Mouse (Mus musculus) myocyte (in vitro differentiated cells): Measurements from ENCODE around the gene Coro1c. TPM values are rescaled to one million over a fixed set of nuclear protein-coding genes. Genes with fewer than 3 reads are reported as not detected.

ENCODE experiments used
- H3K27me3 ChIP-seq: one replicate; pipeline ENCODE4 v1.6.1; 2011; ENCODE audit not compliant: control insufficient read depth, insufficient read depth, insufficient read length
- H3K36me3 ChIP-seq: one replicate; pipeline ENCODE4 v1.6.1; 2011; ENCODE audit not compliant: control insufficient read depth, insufficient read depth
- H3K4me2 ChIP-seq: one replicate; pipeline ENCODE4 v1.6.1; 2011; ENCODE audit warnings: low read depth, control low read depth
- H3K4me3 ChIP-seq: one replicate; pipeline ENCODE4 v1.5.1; 2011; ENCODE audit warnings: mild to moderate bottlenecking, control low read depth, moderate library complexity
- H3K79me2 ChIP-seq: one replicate; pipeline ENCODE4 v1.6.1; 2011; ENCODE audit not compliant: control insufficient read depth, insufficient read depth
- H3ac ChIP-seq: one replicate; pipeline ENCODE4 v1.6.1; 2011; ENCODE audit not compliant: control insufficient read depth, insufficient read length
- CEBPB ChIP-seq: IDR thresholded peaks from 2 replicates; pipeline ENCODE4 v1.6.1; 2011; ENCODE audit warnings: mild to moderate bottlenecking, moderate library complexity; ENCODE audit not compliant: poor library complexity, insufficient read depth, severe bottlenecking
- E2F4 ChIP-seq: IDR thresholded peaks from one replicate; pipeline ENCODE4 v1.6.1; 2011; ENCODE audit warnings: mild to moderate bottlenecking, control low read depth, moderate library complexity; ENCODE audit not compliant: insufficient read depth
- MAX ChIP-seq: IDR thresholded peaks from one replicate; pipeline ENCODE4 v1.6.1; 2011; ENCODE audit warnings: low read depth, mild to moderate bottlenecking, control low read depth
- MYOD1 ChIP-seq, 3 experiments: IDR thresholded peaks; one replicate each; pipeline ENCODE4 v1.6.1; 2011; ENCODE audit warnings: control low read depth in 2 of 3, low read depth in 2 of 3, mild to moderate bottlenecking in 2 of 3, moderate library complexity in 1 of 3; ENCODE audit not compliant: insufficient read length in 2 of 3, control insufficient read depth in 1 of 3
- MYOG ChIP-seq, 3 experiments: IDR thresholded peaks; one replicate each; pipeline ENCODE4 v1.6.1; 2011; ENCODE audit warnings: control low read depth in 2 of 3, low read depth in 2 of 3, mild to moderate bottlenecking in 2 of 3; ENCODE audit not compliant: insufficient read length in 2 of 3, control insufficient read depth in 1 of 3, insufficient read depth in 1 of 3
- POLR2A ChIP-seq: IDR thresholded peaks from one replicate; pipeline ENCODE4 v1.6.1; 2011; ENCODE audit warnings: low read depth, mild to moderate bottlenecking, control low read depth, moderate library complexity; ENCODE audit not compliant: insufficient read length
- POLR2AphosphoS2 ChIP-seq: IDR thresholded peaks from one replicate; pipeline ENCODE4 v1.6.1; 2011; ENCODE audit warnings: low read depth, control low read depth; ENCODE audit not compliant: insufficient read length
- REST ChIP-seq: IDR thresholded peaks from one replicate; pipeline ENCODE4 v1.6.1; 2011; ENCODE audit warnings: mild to moderate bottlenecking, control low read depth, moderate library complexity; ENCODE audit not compliant: insufficient read depth, insufficient read length
- SRF ChIP-seq: IDR thresholded peaks from one replicate; pipeline ENCODE4 v1.6.1; 2011; ENCODE audit warnings: low read depth; ENCODE audit not compliant: control insufficient read depth, insufficient read length
- TCF12 ChIP-seq: IDR thresholded peaks from one replicate; pipeline ENCODE4 v1.6.1; 2011; ENCODE audit warnings: mild to moderate bottlenecking, control low read depth; ENCODE audit not compliant: poor library complexity, insufficient read depth, severe bottlenecking
- TCF3 ChIP-seq: IDR thresholded peaks from one replicate; pipeline ENCODE4 v1.6.1; 2011; ENCODE audit warnings: low read depth, control low read depth; ENCODE audit not compliant: insufficient read length
- USF1 ChIP-seq: IDR thresholded peaks from one replicate; pipeline ENCODE4 v1.6.1; 2011; ENCODE audit warnings: low read depth, mild to moderate bottlenecking, control low read depth, moderate library complexity
- polyA plus RNA-seq: library from polyadenylated mRNA; unstranded; fragments of >200 nt; fragmentation: generic; extraction: Trizol; gene quantifications from one replicate; pipeline ENCODE4 v1.2.1, GENCODE M21; 2012; ENCODE audit warnings: missing spikeins

The Coro1c gene
- polyA plus RNA-seq, 1 experiment: 58.9 TPM

DNA sequence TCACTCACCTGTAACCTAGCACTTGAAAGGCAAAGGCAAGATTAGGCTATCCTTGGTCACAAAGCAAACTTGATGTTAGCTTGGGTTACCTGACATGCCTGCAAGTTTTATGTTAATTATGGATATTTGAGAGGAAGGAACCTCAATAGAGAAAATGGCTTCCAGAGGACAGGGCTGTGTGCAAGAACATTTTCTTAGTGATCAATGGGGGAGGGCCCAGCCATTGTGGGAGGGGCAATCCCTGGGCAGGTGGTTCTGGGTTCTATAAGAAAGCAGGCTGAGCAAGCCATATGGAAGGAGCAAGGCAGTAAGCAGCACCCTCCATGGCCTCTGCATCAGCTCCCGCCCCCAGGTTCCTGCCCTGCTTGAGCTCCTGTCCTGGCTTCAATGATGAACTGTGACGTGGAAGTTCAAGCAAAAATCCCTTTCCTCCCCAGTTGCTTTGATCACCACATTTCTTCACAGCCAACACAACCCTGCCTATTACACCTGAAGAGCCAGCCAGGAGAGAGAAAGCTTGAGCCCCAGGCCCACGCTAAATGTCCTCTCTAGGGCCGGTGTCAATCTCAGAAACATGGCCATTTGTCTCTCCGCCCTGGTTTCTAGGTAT lies 20.3 kb downstream of the Coro1c start:
- TF ChIP-seq E2F4 (no peak), TCF3 (no peak), POLR2A (no peak), USF1 (no peak), CEBPB (no peak), TCF12 (no peak), MYOD1 (IDR thresholded peaks at IDR 0.05; ENCODE audit: control insufficient read depth in 1 of 3, insufficient read length in 2 of 3, low read depth in 2 of 3) (no peak), POLR2AphosphoS2 (no peak), SRF (no peak), MAX (no peak), MYOG (IDR thresholded peaks at IDR 0.05; ENCODE audit: control insufficient read depth in 1 of 3, insufficient read depth in 1 of 3, insufficient read length in 2 of 3, low read depth in 2 of 3) (no peak), REST (no peak)
- Histone ChIP-seq H3K4me2 (no peak overlapping the region), H3K27me3 (no peaks in the 10 kb centered on the region), H3K79me2 (peaks cover 96% of the 10 kb centered on the region), H3ac (no peak overlapping the region), H3K36me3 (no peaks in the 10 kb centered on the region), H3K4me3 (no peak overlapping the region)

DNA sequence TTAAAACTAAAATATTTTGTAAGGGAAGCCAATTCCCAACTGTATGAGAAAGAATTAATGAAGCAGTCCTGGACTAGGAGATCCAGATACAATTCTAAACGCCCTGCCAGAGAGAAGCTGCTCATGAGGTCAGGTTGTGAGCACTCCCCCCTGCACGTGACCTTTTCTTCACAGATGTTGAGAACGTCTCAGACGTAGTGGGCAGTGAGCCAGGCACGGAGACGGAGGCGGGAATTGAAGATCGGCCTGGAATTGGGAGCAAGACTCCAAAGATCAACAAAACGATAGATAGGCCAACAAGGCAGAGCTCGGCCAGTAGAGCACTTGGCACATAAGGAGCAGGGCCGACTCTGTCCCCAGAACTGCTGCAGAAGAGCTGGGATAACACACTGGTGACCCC lies 21.4 kb downstream of the Coro1c start:
- Histone ChIP-seq H3K4me2 (no peak overlapping the region), H3K36me3 (no peaks in the 10 kb centered on the region), H3ac (no peak overlapping the region), H3K79me2 (peaks cover 85% of the 10 kb centered on the region), H3K27me3 (no peaks in the 10 kb centered on the region), H3K4me3 (no peak overlapping the region)
- no peak for TF ChIP-seq CEBPB
- no peak for TF ChIP-seq POLR2AphosphoS2
- TF ChIP-seq MYOG (IDR thresholded peaks at IDR 0.05; ENCODE audit: control insufficient read depth in 1 of 3, insufficient read depth in 1 of 3, insufficient read length in 2 of 3, low read depth in 2 of 3): no peak
- no peak for TF ChIP-seq E2F4
- no peak for TF ChIP-seq MAX
- TF ChIP-seq TCF3: no peak
- TF ChIP-seq USF1: no peak
- TF ChIP-seq MYOD1 (IDR thresholded peaks at IDR 0.05; ENCODE audit: control insufficient read depth in 1 of 3, insufficient read length in 2 of 3, low read depth in 2 of 3): no peak

DNA sequence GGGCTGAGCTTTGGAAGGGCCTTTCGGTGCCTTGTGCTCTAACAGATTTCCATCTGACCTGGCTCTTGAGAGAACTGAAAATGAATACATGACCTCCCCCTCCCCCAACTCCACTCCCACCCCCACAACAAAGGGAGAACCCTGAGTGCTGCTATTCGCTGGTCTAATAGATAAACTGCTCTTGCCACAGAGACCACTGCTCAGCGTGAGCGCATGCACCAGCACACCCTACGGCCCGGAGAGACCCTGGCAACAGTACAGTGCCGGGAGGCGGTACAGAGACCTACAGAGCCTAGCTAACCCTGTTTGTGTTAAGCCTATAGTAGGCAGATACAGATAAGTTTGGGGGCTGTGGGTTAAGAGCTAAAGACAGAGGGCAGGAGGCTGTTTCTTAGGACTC lies 22.9 kb downstream of the Coro1c start:
- Histone ChIP-seq H3K4me3 (no peak overlapping the region), H3K79me2 (peaks cover 80% of the 10 kb centered on the region), H3ac (no peak overlapping the region), H3K27me3 (no peaks in the 10 kb centered on the region), H3K36me3 (peaks cover 10% of the 10 kb centered on the region), H3K4me2 (no peak overlapping the region)
- TF ChIP-seq USF1: no peak
- TF ChIP-seq TCF3: no peak
- no peak for TF ChIP-seq POLR2AphosphoS2
- TF ChIP-seq TCF12: no peak
- TF ChIP-seq POLR2A: no peak
- TF ChIP-seq MAX: no peak
- no peak for TF ChIP-seq MYOG (IDR thresholded peaks at IDR 0.05; ENCODE audit: control insufficient read depth in 1 of 3, insufficient read depth in 1 of 3, insufficient read length in 2 of 3, low read depth in 2 of 3)

DNA sequence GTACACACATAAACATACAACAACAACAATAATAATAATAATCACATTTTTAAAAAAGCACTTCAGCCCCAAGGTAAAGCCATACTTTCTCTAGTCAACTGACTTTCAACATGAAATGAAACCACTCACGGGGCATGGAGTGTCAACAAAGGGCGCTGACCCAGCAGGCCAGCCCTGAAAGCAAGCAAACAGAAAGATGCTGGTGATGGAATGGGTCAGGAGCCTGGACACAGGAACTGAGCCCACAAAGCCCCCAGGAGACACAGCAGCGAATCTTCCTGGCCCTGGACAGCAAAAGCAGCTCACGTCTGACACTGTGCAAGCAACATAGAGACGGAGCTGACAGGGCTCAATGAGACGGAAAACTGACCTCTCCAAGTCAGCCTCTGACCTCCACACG lies 23.8 kb downstream of the Coro1c start:
- TF ChIP-seq POLR2A: no peak
- H3K4me3 ChIP-seq: no peak overlapping the region

DNA sequence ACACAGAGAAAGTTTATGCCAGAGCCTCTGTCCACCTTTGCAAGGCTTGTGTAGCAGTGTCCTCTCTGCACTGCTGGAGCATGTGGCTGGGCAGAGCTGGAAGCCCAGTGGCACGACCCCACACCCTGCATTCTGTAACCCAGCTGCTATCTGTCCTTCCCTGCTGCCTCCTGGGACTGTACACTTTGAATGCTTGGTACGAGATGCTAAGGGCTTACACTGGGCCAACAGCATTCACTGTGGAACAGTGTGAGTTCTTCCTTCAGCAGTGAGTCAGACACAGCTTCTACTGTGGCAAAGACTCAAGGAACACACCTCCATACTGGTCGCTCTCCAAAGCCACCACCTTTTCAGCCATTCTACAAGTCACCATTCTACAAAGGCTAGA lies 25.2 kb downstream of the Coro1c start:
- H3K27me3 ChIP-seq: no peaks in the 10 kb centered on the region
- no peak overlapping the region for H3K4me3 ChIP-seq
- H3K4me2 ChIP-seq: peak overlapping the region; percentile 61
- TF ChIP-seq MYOG (IDR thresholded peaks at IDR 0.05; ENCODE audit: control insufficient read depth in 1 of 3, insufficient read depth in 1 of 3, insufficient read length in 2 of 3, low read depth in 2 of 3): peak in 1 of 3 experiments; percentile 44
- TF ChIP-seq MYOD1 (IDR thresholded peaks at IDR 0.05; ENCODE audit: control insufficient read depth in 1 of 3, insufficient read length in 2 of 3, low read depth in 2 of 3): no peak
- H3K36me3 ChIP-seq: peaks cover 18% of the 10 kb centered on the region
- peaks cover 79% of the 10 kb centered on the region for H3K79me2 ChIP-seq
- H3ac ChIP-seq: no peak overlapping the region

More for the DNA sequence above, 23.8 kb downstream of the Coro1c start:
- peaks cover 80% of the 10 kb centered on the region for H3K79me2 ChIP-seq
- no peak overlapping the region for H3ac ChIP-seq
- no peaks in the 10 kb centered on the region for H3K27me3 ChIP-seq
- H3K4me2 ChIP-seq: no peak overlapping the region
- H3K36me3 ChIP-seq: peaks cover 18% of the 10 kb centered on the region
